Mouse (Mus musculus): ENCODE data around the gene Fam13c.

GRCm38 (mm10) chr10:70534571-70534970 is 94.3 kb downstream of the Fam13c start:
- TF ChIP-seq CTCF (IDR thresholded peaks at IDR 0.05; ENCODE audit: control insufficient read depth, insufficient read depth, low read length): no peak
- TF ChIP-seq POLR2A (IDR thresholded peaks at IDR 0.05; ENCODE audit: borderline replicate concordance, control insufficient read depth, low read depth, low read length): no peak

Data from bone marrow, adult 2 months (tissue).